Mouse (Mus musculus) gastrocnemius, adult 18-20 months (tissue): ENCODE measurements at regions not wholly inside any gene's neighbourhood (a gene's known extent, or its start where the extent isn't known, plus 50 kb on each side); places are given as distances from the start of the nearest gene placed in this dataset.

Experiments used
- DNase-seq: peaks from one replicate; pipeline ENCODE4 v3.0.0; 2021; ENCODE audit warnings: low spot score

GRCm38 (mm10) chr15:11716168-11716842 lies 190.8 kb downstream of the Npr3 start:
- DNase-seq, result no peak

DNA sequence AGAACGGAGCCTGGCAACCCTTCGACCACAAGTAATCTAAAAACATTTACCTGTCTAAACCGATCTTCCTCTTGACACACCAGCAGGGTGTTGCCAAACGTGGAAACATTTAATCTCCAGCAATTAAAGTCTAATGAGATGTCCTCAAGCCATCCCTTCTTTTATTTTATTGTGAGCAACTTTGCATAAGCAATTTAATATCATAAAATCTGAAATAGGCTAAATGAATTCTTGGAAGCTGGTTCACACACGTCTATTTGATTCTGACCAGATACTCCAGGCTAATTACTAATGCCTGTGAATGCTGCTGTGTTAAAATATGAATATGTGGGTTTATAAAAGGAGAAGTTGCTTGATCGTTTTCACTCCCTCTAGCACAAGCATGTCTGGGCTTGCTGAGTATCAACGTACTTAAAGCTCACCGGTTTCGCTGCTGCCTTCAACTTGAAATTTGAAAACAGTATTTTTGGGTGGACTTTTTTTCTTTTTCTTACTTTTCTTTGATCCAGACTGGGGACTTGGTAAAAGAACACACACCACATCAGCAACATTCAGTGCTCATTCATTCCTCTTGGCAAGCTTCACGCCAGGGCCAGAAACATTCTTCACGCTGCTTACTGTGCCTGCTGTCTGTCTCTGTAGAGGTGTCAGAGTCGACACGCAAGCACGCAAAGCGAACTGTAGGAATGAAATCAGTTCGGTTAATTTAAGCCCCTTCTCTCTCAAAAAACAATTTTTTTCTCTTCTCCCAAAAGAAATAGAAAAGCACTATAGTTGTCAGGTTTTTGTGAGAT lies 194.4 kb downstream of the Npr3 start:
- DNase-seq, result no peak

DNA sequence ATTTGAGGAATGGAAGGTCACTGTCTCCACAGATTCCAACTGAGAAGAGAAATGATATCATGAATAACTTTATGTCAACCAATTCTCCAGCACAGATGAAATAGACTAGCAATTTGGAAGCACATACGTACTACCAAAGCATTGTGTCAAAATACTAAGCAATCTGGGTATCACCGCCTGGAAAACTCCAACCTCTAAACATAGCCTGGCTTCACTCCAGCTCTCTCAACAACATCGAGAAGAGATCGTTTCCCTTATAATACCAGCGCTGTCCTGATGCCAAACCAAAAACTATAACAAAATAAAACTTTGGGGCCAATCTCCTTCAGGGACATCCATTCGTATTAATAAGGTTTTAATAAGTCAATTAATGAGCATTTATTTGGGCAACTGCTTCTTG lies 205.8 kb downstream of the Npr3 start:
- no peak for DNase-seq

DNA sequence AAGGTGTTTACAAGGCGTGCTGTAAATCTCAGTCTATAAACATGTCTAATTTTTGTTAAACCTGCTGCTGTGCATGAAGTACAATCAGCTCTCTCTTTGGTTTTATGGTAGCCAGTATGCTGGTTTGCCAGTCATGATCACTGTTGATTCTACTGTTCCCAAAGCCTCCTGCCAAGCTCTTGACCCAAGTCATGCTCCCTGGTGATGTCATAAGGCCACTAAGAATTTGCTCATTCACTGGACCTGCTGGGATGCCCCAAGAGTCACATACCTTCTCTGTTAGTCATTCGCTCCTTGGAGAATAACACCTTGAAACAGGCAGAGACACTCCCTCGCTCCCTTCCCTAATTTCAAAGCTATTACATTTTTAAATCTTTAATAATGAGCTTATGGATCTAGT lies 207.2 kb downstream of the Npr3 start:
- DNase-seq, result no peak

GRCm38 (mm10) chr15:11697060-11697459 lies 210.0 kb downstream of the Npr3 start:
- no peak for DNase-seq

DNA sequence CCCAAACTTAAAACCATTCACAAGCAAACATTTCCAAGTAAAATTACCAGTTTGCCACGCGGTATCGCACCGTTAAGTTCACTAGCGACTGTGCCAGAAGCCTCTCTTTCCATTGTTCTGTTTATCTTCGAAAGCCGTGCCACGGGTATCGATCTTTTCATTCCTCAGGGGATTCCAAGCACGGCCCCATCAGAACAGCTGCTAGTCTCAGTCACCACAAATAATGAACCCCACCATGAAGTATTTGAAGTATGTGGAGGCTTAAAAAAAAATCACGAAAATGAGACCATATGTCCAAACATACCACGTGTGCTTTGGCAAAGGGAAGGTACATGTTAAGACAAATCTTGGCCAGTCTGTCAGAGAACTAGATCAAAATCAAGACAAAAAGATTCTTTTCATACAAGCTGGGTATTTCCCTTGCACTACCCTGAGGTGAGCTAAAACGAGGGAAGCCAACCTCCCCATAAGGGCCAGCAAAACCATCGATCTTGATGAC lies 213.3 kb downstream of the Npr3 start:
- no peak for DNase-seq

GRCm38 (mm10) chr15:11664839-11665379 lies 242.2 kb downstream of the Npr3 start:
- DNase-seq, result no peak

DNA sequence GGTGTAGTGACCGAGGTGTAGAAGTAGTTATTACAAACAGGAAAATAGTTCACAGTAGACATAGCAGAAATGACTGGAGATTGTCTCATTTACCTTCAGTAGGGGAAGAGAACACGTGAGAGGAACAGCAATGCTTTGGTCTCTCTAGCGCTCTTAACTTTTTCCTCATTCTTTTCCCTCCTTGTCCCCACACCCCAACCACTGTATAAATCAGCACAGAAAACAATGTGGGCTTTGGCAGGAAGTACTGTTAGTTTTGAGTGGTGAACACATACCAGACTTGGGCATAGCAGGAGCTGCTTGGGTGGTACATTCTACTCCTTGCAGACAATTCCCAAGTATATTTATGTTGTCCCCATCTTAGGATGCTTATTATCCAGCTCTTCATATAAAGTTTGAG lies 251.9 kb downstream of the Npr3 start:
- DNase-seq, result no peak

DNA sequence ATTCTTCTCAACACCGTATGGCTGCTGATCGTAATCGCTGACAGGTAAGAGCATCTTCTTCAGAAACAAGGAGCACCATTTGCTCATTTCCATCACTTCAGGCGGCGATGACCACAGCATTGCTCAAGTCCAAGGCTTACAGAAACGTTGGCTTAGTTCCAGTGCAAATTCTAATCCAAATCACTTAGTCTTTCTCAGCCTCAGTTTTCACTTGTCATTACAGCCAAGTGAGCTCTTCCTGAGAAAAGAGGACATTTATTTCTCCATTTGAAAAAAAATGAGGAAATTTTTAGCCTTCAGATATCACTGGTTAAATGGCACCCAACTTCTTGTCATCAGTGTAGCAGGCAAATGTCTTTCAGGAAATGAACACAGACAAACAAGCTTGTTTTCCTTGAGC lies 246.8 kb upstream of the Tars start:
- no peak for DNase-seq

- DNase-seq, result no peak
Measured at GRCm38 (mm10) chr15:11644779-11645178, 245.3 kb upstream of the Tars start.

GRCm38 (mm10) chr15:11630654-11631053 lies 231.2 kb upstream of the Tars start:
- no peak for DNase-seq

GRCm38 (mm10) chr15:11626433-11626832 lies 227.0 kb upstream of the Tars start:
- no peak for DNase-seq

GRCm38 (mm10) chr15:11612416-11612815 lies 213.0 kb upstream of the Tars start:
- no peak for DNase-seq

DNA sequence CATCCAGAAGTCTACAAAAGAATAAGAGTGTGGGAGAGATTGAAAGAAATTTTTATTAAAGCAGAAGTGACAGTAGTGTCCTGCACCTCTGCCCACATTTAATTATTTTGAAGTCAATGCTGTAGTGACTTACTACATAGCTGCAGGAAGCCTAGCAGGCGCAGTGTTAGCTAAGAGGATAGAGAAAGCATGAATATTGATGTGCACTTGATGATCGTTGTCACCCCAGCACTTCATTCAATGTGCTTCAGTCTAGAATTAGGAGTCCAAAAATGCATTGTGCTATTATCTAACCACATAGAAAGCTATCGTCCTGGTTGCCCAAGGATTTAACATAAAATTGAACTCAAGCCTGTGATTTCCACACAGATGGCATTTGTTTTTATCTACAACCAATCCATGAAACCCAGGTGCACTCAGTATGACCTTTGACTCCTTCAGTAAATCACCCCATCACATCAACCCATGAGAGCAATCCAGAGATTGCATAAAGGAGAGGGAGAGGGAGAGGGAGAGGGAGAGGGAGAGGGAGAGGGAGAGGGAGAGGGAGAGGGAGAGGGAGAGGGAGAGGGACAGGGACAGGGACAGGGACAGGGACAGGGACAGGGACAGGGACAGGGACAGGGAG lies 210.7 kb upstream of the Tars start:
- no peak for DNase-seq

GRCm38 (mm10) chr15:11607489-11607888 lies 208.0 kb upstream of the Tars start:
- no peak for DNase-seq

DNA sequence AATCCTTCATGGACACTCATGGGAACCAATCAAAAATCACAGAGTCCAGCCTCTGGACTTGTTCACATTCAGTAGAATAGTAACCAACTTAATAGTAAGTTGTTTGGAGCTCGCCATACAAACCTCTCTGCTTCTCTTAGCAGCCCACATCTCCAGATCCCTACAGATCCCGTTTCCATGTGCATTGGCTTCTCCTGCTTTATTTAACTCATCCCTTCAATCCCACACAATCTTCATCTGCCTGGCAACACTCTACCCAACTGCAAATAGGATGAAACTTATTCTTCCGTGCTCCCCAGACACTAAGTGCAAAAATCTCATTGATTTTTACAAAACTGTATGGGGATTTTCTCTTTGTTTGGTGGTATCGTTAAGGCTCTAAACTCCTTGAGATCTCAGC lies 206.2 kb upstream of the Tars start:
- DNase-seq, result no peak

- DNase-seq, result no peak
Measured at GRCm38 (mm10) chr15:11597021-11597420, 197.6 kb upstream of the Tars start.

GRCm38 (mm10) chr15:11590542-11591116 lies 191.2 kb upstream of the Tars start:
- DNase-seq, result peak; percentile 16

GRCm38 (mm10) chr15:11589795-11590194 lies 190.3 kb upstream of the Tars start:
- no peak for DNase-seq

- DNase-seq, result no peak
Measured at GRCm38 (mm10) chr15:11586384-11586783, 186.9 kb upstream of the Tars start.

DNA sequence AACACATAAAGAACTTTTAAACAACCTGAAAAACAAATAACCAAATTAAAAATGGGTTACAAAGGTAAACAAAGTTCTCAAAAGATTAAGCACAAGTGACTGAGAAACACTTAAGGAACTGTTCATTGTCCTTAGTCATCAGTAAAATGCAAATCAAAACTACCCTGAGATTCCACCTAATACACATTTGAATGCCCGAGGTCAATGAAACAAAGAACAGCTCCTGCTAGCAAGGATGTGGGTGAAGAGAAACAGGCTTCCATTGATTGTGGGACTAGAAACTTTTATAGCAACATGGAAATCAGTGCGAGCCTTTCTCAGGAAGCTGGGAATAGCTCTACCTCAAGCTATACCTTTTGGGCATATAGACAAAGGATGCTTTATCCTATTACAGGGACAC lies 184.7 kb upstream of the Tars start:
- DNase-seq, result no peak

- no peak for DNase-seq
Measured at GRCm38 (mm10) chr15:11578331-11578730, 178.9 kb upstream of the Tars start.
